Mouse (Mus musculus) brain, adult 10 weeks (tissue): ENCODE data around the gene Pola1. TPM values are rescaled to one million over a fixed set of nuclear protein-coding genes. Genes with fewer than 3 reads are reported as not detected.

Experiments
- polyA plus RNA-seq: library from polyadenylated mRNA; stranded (reverse); fragments of 350-450 nt; fragmentation: Illumina TruSeq; extraction: RNeasy Lipid Tissue Mini Kit (QIAGEN cat#74804); gene quantifications from one replicate; pipeline ENCODE4 v1.2.3, GENCODE M21; 2015; ENCODE audit warnings: low read depth, low replicate concordance

Pola1 gene
- 2.2 TPM for polyA plus RNA-seq

GRCm38 (mm10) chrX:93631657-93632449 lies at the start of gene Pola1:
Gene Pola1, minus strand, starts transcription at chrX:93632155.

GRCm38 (mm10) chrX:93654218-93655002 lies 22.5 kb upstream of the Pola1 start, which contains the start of gene Pcyt1b:
Gene Pcyt1b, plus strand, starts transcription at chrX:93654863.

GRCm38 (mm10) chrX:93286291-93286893 lies 345.6 kb downstream of the Pola1 start, which contains the start of gene Arx:
Gene Arx, plus strand, starts transcription at chrX:93286445.

Other genes starting within 250 kb of the Pola1 start
- 24.0 TPM for gene Pcyt1b, start 22.7 kb upstream of the Pola1 start, polyA plus RNA-seq
- 33.9 TPM for gene Pdk3, start 200.0 kb upstream of the Pola1 start, polyA plus RNA-seq